Mouse (Mus musculus): ENCODE data around the gene F9. TPM values are rescaled to one million over a fixed set of nuclear protein-coding genes. Genes with fewer than 3 reads are reported as not detected.
"Not testable (repeated sequence)": the region's sequence is repeated elsewhere in the genome, so short reads cannot be mapped to it uniquely, and the experiment has no call there.

The F9 gene
- polyA plus RNA-seq (2015; fragmentation: Nextera tagmentation; extraction: Ambion mirVana): 0.08 TPM in 1 of 2 replicates, not detected in the other

DNA sequence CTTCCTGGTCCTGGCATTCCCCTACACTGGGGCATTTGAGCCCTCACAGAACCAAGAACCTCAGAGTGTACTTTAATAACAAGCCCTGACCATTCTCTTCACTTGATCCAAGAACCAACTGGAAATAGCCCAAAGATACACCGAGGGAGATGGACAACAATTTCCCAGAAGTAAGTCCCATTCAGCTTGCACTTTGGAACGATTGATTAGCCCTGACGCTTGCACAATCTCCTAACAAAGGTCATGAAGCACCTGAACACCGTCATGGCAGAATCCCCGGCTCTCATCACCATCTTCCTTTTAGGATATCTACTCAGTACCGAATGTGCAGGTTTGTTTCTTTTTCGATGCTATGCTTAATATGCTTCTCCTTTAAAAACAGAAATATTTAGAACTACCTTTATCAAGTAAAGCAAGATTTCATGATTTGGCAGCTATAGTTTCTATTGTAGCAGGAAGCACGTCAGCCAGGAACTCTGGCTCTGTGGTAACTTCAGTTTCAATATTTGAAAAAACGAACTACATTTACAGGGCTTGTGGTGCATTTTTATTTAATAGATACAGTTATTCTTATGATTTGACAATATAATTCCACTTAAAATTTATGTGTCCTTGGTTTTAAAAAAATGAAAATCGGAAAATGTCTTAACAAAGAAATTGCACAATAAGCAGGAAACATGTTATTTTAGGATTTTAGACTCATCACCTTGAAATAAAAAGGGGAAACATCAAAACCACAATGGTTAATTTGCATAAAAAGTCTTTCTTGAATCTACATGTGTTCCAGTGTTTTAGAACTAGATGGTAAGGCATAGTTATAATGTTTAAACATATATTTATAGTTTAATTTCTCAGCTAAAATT, at the start of gene F9:
F9 (plus strand) TSS at position 244 of the 863 bp plus-strand sequence.
- no peak within 1 kb of the TSS for H3K9ac ChIP-seq (ENCODE audit: low read length)
- no peak for ATAC-seq (ENCODE audit: low read depth)
- H3K27me3 ChIP-seq (ENCODE audit: control insufficient read depth, insufficient read depth, low read depth, low read length): no peaks in the 10 kb centered on the region
- H3K36me3 ChIP-seq (ENCODE audit: control insufficient read depth, insufficient read depth, low read length): no peaks in the 10 kb centered on the region
- H3K4me3 ChIP-seq (ENCODE audit: low read length): no peak within 1 kb of the TSS
- WGBS: 84% methylated on average over 10 of the region's 10 CpGs
- H3K9me3 ChIP-seq (ENCODE audit: control insufficient read depth, low read length): no peaks in the 10 kb centered on the region
- H3K4me1 ChIP-seq (replicated peaks; ENCODE audit: control insufficient read depth, insufficient read depth, low read length): no peaks in the 10 kb centered on the region
- no peak within 1 kb of the TSS for H3K27ac ChIP-seq (ENCODE audit: low read length)
- H3K4me2 ChIP-seq (ENCODE audit: low read depth, low read length): no peak within 1 kb of the TSS

- H3K9ac ChIP-seq (ENCODE audit: low read length); H3K4me1 ChIP-seq (replicated peaks; ENCODE audit: control insufficient read depth, insufficient read depth, low read length): not testable (repeated sequence)
These were observed 29.5 kb upstream of the F9 start for GRCm38 (mm10) chrX:59969767-59970166.

DNA sequence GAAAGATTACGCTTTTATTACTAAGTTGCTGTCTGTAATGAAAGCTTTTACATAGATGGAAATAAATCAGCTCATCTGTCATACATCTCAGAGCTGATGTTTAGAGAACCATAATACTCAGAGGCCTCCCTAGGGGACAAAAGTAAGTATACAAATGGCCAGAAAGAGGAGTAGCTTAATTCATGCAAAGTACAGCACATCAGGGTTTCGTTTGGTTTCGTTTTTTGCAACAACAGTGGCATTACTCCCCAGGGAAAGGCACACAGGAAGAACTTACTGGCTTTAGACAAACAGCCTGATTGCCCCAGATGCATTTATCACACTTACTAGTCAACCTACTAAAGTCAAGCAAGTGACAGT, 800 bp downstream of the F9 start:
- Histone ChIP-seq H3K4me1 (replicated peaks; ENCODE audit: control insufficient read depth, insufficient read depth, low read length) (no peaks in the 10 kb centered on the region), H3K36me3 (ENCODE audit: control insufficient read depth, insufficient read depth, low read length) (no peaks in the 10 kb centered on the region), H3K9me3 (ENCODE audit: control insufficient read depth, low read length) (no peaks in the 10 kb centered on the region), H3K4me2 (ENCODE audit: low read depth, low read length) (no peak overlapping the region), H3K4me3 (ENCODE audit: low read length) (no peak overlapping the region), H3K9ac (ENCODE audit: low read length) (no peak overlapping the region), H3K27me3 (ENCODE audit: control insufficient read depth, insufficient read depth, low read depth, low read length) (no peaks in the 10 kb centered on the region), H3K27ac (ENCODE audit: low read length) (no peak overlapping the region)
- WGBS: 53% methylated on average over 3 of the region's 3 CpGs
- no peak for ATAC-seq (ENCODE audit: low read depth)

More at GRCm38 (mm10) chrX:59969767-59970166, 29.5 kb upstream of the F9 start:
- H3K9me3 ChIP-seq (ENCODE audit: control insufficient read depth, low read length); ATAC-seq (ENCODE audit: low read depth); H3K27ac ChIP-seq (ENCODE audit: low read length); H3K27me3 ChIP-seq (ENCODE audit: control insufficient read depth, insufficient read depth, low read depth, low read length); H3K36me3 ChIP-seq (ENCODE audit: control insufficient read depth, insufficient read depth, low read length); H3K4me2 ChIP-seq (ENCODE audit: low read depth, low read length); H3K4me3 ChIP-seq (ENCODE audit: low read length): not testable (repeated sequence)

GRCm38 (mm10) chrX:60001461-60001860, 2.2 kb downstream of the F9 start:
- no peaks in the 10 kb centered on the region for H3K9me3 ChIP-seq (ENCODE audit: control insufficient read depth, low read length)
- H3K36me3 ChIP-seq (ENCODE audit: control insufficient read depth, insufficient read depth, low read length): no peaks in the 10 kb centered on the region
- H3K27ac ChIP-seq (ENCODE audit: low read length): no peak overlapping the region
- 67% methylated on average over 2 of the region's 2 CpGs for WGBS
- ATAC-seq (ENCODE audit: low read depth): no peak
- H3K4me3 ChIP-seq (ENCODE audit: low read length): no peak overlapping the region
- no peak overlapping the region for H3K4me2 ChIP-seq (ENCODE audit: low read depth, low read length)
- H3K27me3 ChIP-seq (ENCODE audit: control insufficient read depth, insufficient read depth, low read depth, low read length): no peaks in the 10 kb centered on the region
- H3K4me1 ChIP-seq (replicated peaks; ENCODE audit: control insufficient read depth, insufficient read depth, low read length): no peaks in the 10 kb centered on the region
- H3K9ac ChIP-seq (ENCODE audit: low read length): no peak overlapping the region

DNA sequence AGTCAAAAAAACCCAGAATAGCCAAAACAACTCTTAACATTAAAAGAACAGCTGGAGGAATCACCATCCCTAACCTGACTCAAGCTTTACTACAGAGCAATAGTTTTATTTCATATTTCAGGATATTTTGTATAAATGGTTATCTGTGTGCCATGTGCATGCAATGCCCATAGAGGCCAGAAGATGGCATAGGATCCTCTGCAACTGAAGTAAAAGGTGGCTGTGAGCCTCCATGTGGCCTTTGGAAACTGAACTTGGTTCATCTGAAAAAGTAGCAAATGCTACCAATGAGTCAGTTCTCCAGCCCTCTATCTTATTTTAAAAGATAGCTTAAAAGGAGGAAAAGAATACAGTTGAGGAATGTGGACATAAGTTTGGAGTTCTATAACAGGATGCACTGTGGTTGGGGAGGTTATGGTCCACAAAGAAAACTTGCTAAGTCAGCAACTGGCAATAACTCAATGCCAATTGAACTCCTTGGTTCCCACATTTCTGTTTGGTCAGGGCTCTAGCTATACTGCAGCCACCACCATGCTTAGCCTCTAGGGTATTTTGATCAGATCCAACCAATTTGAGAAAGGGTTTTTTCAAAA, 13.9 kb downstream of the F9 start:
- no peaks in the 10 kb centered on the region for H3K36me3 ChIP-seq (ENCODE audit: control insufficient read depth, insufficient read depth, low read length)
- no peaks in the 10 kb centered on the region for H3K4me1 ChIP-seq (replicated peaks; ENCODE audit: control insufficient read depth, insufficient read depth, low read length)
- no peak overlapping the region for H3K4me2 ChIP-seq (ENCODE audit: low read depth, low read length)
- no peak for ATAC-seq (ENCODE audit: low read depth)
- no peak overlapping the region for H3K4me3 ChIP-seq (ENCODE audit: low read length)
- no peak overlapping the region for H3K27ac ChIP-seq (ENCODE audit: low read length)
- H3K27me3 ChIP-seq (ENCODE audit: control insufficient read depth, insufficient read depth, low read depth, low read length): no peaks in the 10 kb centered on the region
- no peaks in the 10 kb centered on the region for H3K9me3 ChIP-seq (ENCODE audit: control insufficient read depth, low read length)
- H3K9ac ChIP-seq (ENCODE audit: low read length): no peak overlapping the region

DNA sequence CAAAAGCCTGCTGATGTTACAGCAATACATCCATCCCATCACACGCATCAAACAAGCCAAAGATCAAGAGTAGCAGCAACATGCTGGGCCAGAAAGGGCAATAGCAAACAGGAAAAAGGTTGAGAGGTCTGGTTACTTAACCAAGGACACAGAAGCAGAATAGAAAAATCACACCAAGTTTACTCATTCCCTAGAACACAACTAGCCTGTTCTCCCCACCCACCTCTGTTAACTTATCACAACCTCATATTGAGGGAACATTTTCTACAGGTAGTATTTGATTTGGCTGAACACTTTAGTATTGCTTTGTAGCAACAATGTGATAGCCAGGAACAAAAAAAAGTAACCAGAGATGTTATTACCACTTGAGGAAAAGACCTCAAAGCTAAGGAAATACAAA, 15.3 kb downstream of the F9 start:
- Histone ChIP-seq H3K27ac (ENCODE audit: low read length) (no peak overlapping the region), H3K4me1 (replicated peaks; ENCODE audit: control insufficient read depth, insufficient read depth, low read length) (no peaks in the 10 kb centered on the region), H3K9ac (ENCODE audit: low read length) (no peak overlapping the region), H3K36me3 (ENCODE audit: control insufficient read depth, insufficient read depth, low read length) (no peaks in the 10 kb centered on the region), H3K9me3 (ENCODE audit: control insufficient read depth, low read length) (no peaks in the 10 kb centered on the region), H3K27me3 (ENCODE audit: control insufficient read depth, insufficient read depth, low read depth, low read length) (no peaks in the 10 kb centered on the region), H3K4me2 (ENCODE audit: low read depth, low read length) (no peak overlapping the region), H3K4me3 (ENCODE audit: low read length) (no peak overlapping the region)
- no peak for ATAC-seq (ENCODE audit: low read depth)
- 77% methylated on average over 1 of the region's 1 CpGs for WGBS

GRCm38 (mm10) chrX:60021007-60021406, 21.7 kb downstream of the F9 start:
- H3K27me3 ChIP-seq (ENCODE audit: control insufficient read depth, insufficient read depth, low read depth, low read length): no peaks in the 10 kb centered on the region
- 67% methylated on average over 4 of the region's 4 CpGs for WGBS
- no peak for ATAC-seq (ENCODE audit: low read depth)

DNA sequence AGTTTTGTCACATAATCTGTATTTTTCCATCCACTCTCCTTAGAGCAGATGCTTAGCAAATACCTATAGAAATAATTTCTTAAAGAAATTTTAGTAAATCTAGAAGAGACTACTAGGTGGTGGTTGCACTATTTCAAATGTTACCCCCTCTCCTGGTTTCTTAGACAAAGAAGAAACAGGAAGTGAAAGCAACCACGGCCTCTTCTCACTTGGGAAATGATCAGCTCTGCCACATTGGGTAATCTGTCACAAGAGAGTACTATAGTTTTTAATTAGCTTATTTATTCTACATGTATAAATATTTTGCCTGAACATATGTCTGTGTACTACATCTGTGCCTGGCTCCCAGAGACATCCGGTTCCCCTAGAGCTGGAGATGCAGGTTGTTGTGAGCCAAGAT, 22.3 kb downstream of the F9 start:
- Histone ChIP-seq H3K36me3 (ENCODE audit: control insufficient read depth, insufficient read depth, low read length) (no peaks in the 10 kb centered on the region), H3K27me3 (ENCODE audit: control insufficient read depth, insufficient read depth, low read depth, low read length) (no peaks in the 10 kb centered on the region), H3K4me3 (ENCODE audit: low read length) (no peak overlapping the region), H3K9me3 (ENCODE audit: control insufficient read depth, low read length) (no peaks in the 10 kb centered on the region), H3K27ac (ENCODE audit: low read length) (no peak overlapping the region), H3K9ac (ENCODE audit: low read length) (no peak overlapping the region), H3K4me2 (ENCODE audit: low read depth, low read length) (no peak overlapping the region), H3K4me1 (replicated peaks; ENCODE audit: control insufficient read depth, insufficient read depth, low read length) (no peaks in the 10 kb centered on the region)
- no peak for ATAC-seq (ENCODE audit: low read depth)
- 66% methylated on average over 2 of the region's 2 CpGs for WGBS

More at GRCm38 (mm10) chrX:60021007-60021406, 21.7 kb downstream of the F9 start:
- Histone ChIP-seq H3K27ac (ENCODE audit: low read length) (no peak overlapping the region), H3K4me2 (ENCODE audit: low read depth, low read length) (no peak overlapping the region), H3K36me3 (ENCODE audit: control insufficient read depth, insufficient read depth, low read length) (no peaks in the 10 kb centered on the region), H3K4me1 (replicated peaks; ENCODE audit: control insufficient read depth, insufficient read depth, low read length) (no peaks in the 10 kb centered on the region), H3K4me3 (ENCODE audit: low read length) (no peak overlapping the region), H3K9me3 (ENCODE audit: control insufficient read depth, low read length) (no peaks in the 10 kb centered on the region), H3K9ac (ENCODE audit: low read length) (no peak overlapping the region)

- H3K9me3 ChIP-seq (ENCODE audit: control insufficient read depth, low read length): no peaks in the 10 kb centered on the region
- 9% methylated on average over 3 of the region's 3 CpGs for WGBS
- no peak for ATAC-seq (ENCODE audit: low read depth)
- H3K27me3 ChIP-seq (ENCODE audit: control insufficient read depth, insufficient read depth, low read depth, low read length): no peaks in the 10 kb centered on the region
- no peaks in the 10 kb centered on the region for H3K4me1 ChIP-seq (replicated peaks; ENCODE audit: control insufficient read depth, insufficient read depth, low read length)
- H3K9ac ChIP-seq (ENCODE audit: low read length): no peak overlapping the region
- no peaks in the 10 kb centered on the region for H3K36me3 ChIP-seq (ENCODE audit: control insufficient read depth, insufficient read depth, low read length)
- no peak overlapping the region for H3K4me2 ChIP-seq (ENCODE audit: low read depth, low read length)
- no peak overlapping the region for H3K4me3 ChIP-seq (ENCODE audit: low read length)
- H3K27ac ChIP-seq (ENCODE audit: low read length): no peak overlapping the region
These were observed 27.4 kb downstream of the F9 start for GRCm38 (mm10) chrX:60026654-60027053.

All from lung, embryonic 16.5 days (tissue).